Mouse (Mus musculus) small intestine, adult 2 months (tissue): ENCODE data around the gene Adgra1.

Experiments used
- CTCF ChIP-seq: fragments of 200-500 bp; IDR thresholded peaks from 2 replicates; pipeline ENCODE4 v1.5.1; 2012; ENCODE audit warnings: low read depth, mild to moderate bottlenecking, control low read depth, inconsistent platforms, low read length, moderate library complexity, mixed read lengths; ENCODE audit not compliant: insufficient replicate concordance, insufficient read length; ENCODE audit errors: extremely low read depth
- POLR2A ChIP-seq: fragments of 200-500 bp; IDR thresholded peaks from 2 replicates; pipeline ENCODE4 v1.6.1; 2012; ENCODE audit warnings: low read depth, mild to moderate bottlenecking, control low read depth, inconsistent platforms, low read length, moderate library complexity

GRCm38 (mm10) chr7:139898606-139899005 lies 64.6 kb downstream of the Adgra1 start:
- no peak for TF ChIP-seq CTCF
- no peak for TF ChIP-seq POLR2A
